Comparison of ENCODE assay signal across 8 mouse cellular contexts in genomic region chr9:41078198-41078597, GRCm38 (mm10).
DNase-seq lines count a peak whose midpoint lies in the region; ATAC-seq lines count a peak whose summit lies in the region.

No protein-coding gene starts in this region.

- H3K4me2 ChIP-seq in forebrain, embryonic 16.5 days (ENCODE audit: low read length): no peak overlapping the region

- peaks cover 56% of the 10 kb centered on the region for H3K4me1 ChIP-seq in heart, embryonic 10.5 days
- H3K4me1 ChIP-seq in forebrain, embryonic 16.5 days (replicated peaks; ENCODE audit: control insufficient read depth, insufficient read depth, low read length): peaks cover 20% of the 10 kb centered on the region

- no peak for DNase-seq in heart, embryonic 10.5 days (ENCODE audit: low spot score)
- DNase-seq in heart, postnatal 10 days: no peak
- DNase-seq in CD4-positive helper T cell, adult 2 months (ENCODE audit: low read depth, low spot score): peak; percentile 28
- DNase-seq in kidney, postnatal 4 days: no peak
- no peak for DNase-seq in retina, postnatal 1 day
- DNase-seq in spleen, adult 18-20 months: no peak

- intact Hi-C loops in heart, postnatal 10 days (cut with DNase I): no loop called here

- no peaks in the 10 kb centered on the region for H3K9me3 ChIP-seq in heart, embryonic 10.5 days
- no peaks in the 10 kb centered on the region for H3K9me3 ChIP-seq in forebrain, embryonic 16.5 days (ENCODE audit: control insufficient read depth, low read length)

- no peak overlapping the region for H3K4me3 ChIP-seq in heart, embryonic 10.5 days
- H3K4me3 ChIP-seq in forebrain, embryonic 16.5 days (replicated peaks; ENCODE audit: low read length): no peak overlapping the region

- WGBS in heart, embryonic 10.5 days: 84% methylated on average over 4 of the region's 4 CpGs
- WGBS in forebrain, embryonic 16.5 days: 25% methylated on average over 4 of the region's 4 CpGs

- peak overlapping the region; percentile 81; the same call in 1 of the 2 replicates for H3K27ac ChIP-seq in heart, embryonic 10.5 days
- H3K27ac ChIP-seq in forebrain, embryonic 16.5 days (ENCODE audit: low read length): peak overlapping the region; percentile 49

- no peaks in the 10 kb centered on the region for H3K27me3 ChIP-seq in heart, embryonic 10.5 days (ENCODE audit: insufficient read depth, poor library complexity, severe bottlenecking)
- no peaks in the 10 kb centered on the region for H3K27me3 ChIP-seq in forebrain, embryonic 16.5 days (replicated peaks; ENCODE audit: control insufficient read depth, insufficient read depth, low read length)

- no peaks in the 10 kb centered on the region for H3K36me3 ChIP-seq in heart, embryonic 10.5 days
- H3K36me3 ChIP-seq in forebrain, embryonic 16.5 days (ENCODE audit: control insufficient read depth, insufficient read depth): no peaks in the 10 kb centered on the region

- H3K9ac ChIP-seq in forebrain, embryonic 16.5 days (replicated peaks; ENCODE audit: low read depth, low read length): no peak overlapping the region; the same call in 1 of the 2 replicates

- peak; percentile 81 for ATAC-seq in forebrain, embryonic 16.5 days
- 0 out of 2 replicates have a peak, but pooled peaks have one; percentile 5 for ATAC-seq in megakaryocyte progenitor cell, adult 5-6 weeks (replicated peaks; ENCODE audit: poor library complexity)
